Mouse (Mus musculus): Measurements from ENCODE around the gene Zbed5. TPM values are rescaled to one million over a fixed set of nuclear protein-coding genes. Genes with fewer than 3 reads are reported as not detected.
"Not testable (repeated sequence)": the region's sequence is repeated elsewhere in the genome, so short reads cannot be mapped to it uniquely, and the experiment has no call there.

Zbed5 gene
- polyA plus RNA-seq (2012; rRNA removed), result 6.1 and 7.5 TPM in 2 replicates

DNA sequence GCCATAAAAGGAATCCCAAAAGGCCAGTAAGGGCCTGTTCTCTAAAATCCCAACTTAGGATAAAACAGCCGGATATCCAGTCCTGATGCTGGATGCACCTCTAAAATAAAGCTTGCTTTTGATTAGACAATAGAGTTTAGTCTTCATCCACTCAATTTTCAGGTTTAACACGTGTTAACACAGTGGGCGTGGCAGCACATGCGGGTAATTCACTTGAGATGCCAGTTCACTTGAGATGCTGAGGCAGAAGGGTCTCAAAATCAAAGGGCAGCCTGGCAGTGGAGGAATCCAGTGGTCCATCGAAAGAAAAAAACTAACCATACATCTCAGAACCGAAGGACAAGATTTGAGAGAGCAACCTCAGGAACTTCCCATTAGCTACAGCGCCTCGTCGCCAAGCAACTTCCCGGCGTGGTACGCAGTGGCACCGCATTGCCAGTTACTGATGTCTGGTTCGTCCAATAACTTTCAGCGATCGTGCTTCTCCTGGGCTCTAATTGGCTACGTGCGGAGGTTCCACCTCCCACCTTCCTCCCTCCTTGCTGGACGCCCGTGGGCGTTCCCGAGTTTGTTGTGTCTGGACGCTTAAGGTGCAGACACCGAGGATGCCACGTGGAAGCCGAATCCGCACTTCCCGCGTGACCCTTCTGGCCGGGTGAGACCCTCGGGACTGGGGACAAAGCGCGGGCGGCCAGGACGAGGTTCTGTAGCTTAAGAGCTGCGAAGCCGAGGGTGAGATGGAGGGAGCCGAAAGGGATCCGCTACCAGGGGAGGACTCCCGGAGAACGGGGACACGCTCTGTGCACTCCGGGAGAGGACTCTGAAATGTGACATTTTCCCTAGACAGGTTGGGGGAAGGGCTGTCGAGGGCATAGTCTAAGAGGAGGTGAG lies at the start of gene Zbed5:
Zbed5 (plus strand) TSS at position 526 of the 891 bp plus-strand sequence.
- DNase-seq (ENCODE audit: extremely low spot score in 1 of 2, low spot score in 1 of 2), result peak; percentile 87 to 93

DNA sequence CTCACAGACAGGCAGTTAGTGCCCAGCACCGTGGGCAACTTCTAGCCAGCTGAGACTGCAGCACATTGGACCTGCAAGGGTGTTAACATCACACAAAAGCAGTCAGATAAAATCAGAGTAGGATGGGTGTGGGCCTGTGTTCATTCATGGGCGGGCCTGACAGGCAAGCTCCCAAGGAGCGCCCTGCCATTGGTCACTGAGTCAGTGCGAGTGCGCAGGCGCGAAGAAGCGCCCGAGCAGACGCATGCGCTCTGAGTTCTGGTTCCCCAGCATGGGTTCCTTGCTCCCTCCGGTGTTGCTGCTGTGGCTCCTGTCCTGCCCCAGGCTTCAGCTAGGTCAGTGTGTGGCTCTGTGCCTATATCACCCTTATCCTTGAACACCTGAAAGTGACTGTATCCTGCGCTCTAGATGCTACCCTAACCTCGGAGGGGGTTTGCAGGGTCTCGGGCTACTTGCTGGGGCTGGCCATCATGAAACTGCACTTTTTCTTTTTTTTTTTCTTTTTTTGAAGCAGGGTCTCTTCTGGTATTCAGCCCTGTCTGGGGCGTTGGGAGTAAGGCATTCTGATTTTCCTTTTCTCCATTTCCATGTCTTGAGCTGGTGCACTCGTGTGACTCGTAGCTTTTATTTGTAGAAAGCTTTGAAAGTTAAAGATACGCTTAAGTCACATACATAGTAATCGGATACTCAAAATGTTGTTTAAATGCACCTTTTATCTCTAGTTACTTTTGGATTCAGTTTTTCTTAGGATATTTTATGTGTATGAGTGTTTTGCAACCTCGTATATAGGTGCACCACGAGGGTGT lies 48.6 kb upstream of the Zbed5 start, which contains the start of gene Sumf2:
Sumf2 (plus strand) TSS at position 235 of the 806 bp plus-strand sequence.
- peak; percentile 91 to 97 for DNase-seq (ENCODE audit: extremely low spot score in 1 of 2, low spot score in 1 of 2)

DNA sequence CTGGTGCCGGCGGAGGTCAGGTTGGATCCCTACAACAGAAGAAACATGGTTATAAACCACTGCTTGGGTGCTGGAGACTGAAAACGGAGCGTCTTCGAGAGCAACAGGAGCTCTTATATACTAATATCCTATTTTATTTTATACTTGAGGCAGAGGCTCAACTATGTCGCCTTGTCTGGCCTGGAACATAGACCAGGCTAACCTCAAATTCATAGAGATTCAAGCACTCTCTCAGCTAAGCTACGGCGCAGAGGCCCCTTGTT lies 48.0 kb upstream of the Zbed5 start:
- peak in 1 of 2 experiments; percentile 11 for DNase-seq (ENCODE audit: extremely low spot score in 1 of 2, low spot score in 1 of 2)

DNA sequence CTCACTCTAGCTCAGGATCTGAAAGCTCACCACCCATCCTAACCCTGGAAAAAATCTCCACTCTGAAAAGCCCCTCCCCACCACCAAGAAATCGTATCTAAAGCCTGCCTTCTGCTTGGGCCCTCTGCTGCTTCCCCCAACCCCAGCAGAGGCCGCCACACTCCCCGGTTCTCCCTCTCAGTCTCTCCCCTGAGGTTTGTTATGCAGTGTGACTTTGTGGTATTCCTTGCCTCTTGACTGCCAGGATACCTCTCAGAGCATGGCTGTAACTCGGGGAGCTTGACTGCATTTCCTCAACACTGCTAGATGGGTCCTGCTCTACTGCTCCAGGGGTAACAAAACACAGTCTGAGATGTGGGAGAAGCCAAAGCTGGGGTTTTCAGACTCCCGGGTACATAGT lies 40.4 kb upstream of the Zbed5 start:
- no peak for DNase-seq (ENCODE audit: extremely low spot score in 1 of 2, low spot score in 1 of 2)

DNA sequence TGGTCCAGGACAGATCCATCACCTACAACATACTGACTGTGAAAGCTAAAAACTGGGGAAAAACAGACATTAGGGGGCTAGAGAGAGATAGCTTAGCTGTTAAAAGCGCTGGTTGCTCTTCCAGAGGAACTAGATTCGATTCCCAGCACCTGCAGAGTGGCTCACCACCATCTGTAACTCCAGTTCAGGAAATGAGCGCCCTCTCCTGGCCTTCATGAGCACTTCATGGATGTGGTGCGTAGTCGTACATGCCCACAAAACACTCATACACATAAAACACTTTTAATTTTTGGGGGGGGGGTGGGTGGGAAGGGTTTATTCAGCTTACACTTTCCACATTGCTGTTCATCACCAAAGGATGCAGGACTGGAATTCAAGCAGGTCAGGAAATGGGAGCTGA lies 39.1 kb upstream of the Zbed5 start:
- no peak for DNase-seq (ENCODE audit: extremely low spot score in 1 of 2, low spot score in 1 of 2)

DNA sequence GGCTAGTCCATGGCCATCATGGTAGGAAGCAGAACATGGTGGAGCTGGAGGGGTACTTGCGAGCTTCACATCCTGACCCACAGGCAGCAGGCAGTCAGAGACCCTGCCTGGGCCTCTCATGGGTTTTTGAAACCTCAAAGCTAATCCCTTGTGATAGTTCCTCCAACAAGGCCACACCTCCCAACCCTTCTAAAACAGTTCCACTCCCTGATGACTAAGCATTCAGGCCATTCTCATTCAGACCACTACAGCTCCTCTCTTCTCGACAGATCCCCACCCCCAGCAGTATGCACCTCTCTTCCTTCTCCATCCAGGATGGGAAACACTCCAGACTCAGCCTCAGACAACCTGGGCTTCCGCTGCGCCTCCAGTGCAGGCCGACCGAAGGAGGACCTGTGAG lies 33.2 kb upstream of the Zbed5 start:
- no peak for DNase-seq (ENCODE audit: extremely low spot score in 1 of 2, low spot score in 1 of 2)

DNA sequence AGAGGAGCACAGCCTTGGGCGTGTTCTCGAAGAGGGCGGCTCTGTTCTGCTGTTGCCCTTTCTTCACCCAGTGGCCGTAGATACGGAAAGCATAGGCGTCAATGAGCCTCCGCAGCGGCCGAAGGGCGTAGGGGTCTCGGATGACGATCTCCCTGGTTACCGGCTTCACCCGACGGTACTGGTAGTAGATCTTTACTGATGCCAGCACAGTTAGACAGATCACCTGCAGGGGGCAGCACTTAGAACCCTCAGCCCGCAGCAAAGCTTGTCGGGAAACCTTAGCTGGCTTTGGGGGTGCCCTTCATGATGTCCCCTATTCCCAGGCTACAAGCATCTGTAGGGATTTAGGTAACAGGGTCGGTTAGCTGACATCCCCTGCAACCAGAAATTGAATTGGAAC lies 31.1 kb upstream of the Zbed5 start:
- DNase-seq (ENCODE audit: extremely low spot score in 1 of 2, low spot score in 1 of 2), result peak in 1 of 2 experiments; percentile 57

DNA sequence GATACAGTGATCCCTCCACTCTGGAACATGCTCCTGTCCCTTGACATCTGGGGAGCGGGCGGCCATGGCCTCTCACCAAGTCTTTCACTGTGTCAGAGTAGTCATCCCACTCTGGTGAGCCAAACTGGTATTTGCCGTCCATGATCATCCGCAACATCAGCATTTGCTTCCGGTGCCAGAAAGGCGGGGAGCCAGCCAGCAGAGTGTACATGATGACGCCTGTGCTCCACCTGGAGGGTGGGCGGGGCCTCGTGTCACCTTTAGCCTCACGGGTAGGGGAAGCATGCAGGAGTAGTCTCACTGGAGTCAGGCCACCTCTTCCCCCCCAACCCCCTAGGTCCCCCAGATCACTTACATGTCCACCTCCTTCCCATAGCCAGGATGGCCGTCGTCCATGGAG lies 29.7 kb upstream of the Zbed5 start:
- DNase-seq (ENCODE audit: extremely low spot score in 1 of 2, low spot score in 1 of 2), result no peak

DNA sequence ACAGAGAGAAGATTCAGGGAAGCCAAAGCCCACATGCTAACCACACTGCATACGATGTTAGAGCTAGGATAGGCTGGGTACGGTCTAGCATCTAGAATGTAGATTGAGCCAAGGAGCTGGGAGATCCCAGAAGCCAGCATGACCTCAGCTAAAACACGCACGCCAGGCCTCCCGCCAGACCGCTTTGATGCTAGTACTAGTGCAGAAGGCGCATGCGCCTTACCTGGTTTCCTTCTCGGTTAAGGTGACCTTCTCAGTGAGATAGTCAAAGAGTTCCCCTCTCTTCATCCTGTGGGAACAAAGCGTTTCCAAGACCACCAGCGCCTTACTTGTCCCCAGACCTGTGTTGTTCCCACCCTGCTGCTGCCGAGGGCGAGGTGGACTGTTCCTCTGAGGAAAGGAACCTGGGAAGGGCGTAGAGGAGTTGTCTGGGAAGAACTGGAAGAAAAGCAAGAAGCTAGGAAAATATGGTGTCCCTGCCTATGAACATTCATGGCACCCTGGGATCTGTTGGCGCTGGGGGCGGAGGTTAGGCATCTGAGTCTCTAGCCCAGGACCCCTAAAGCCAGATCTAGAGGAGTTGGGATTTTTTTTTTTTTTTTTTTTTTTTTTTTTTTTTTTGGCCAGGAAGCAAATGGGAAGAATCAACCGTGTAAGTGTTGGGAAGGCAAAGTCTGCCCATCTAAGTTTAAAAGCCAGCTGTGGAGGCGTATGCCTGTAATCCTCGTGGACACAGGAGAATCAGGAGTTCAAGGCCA lies 26.1 kb upstream of the Zbed5 start:
- no peak for DNase-seq (ENCODE audit: extremely low spot score in 1 of 2, low spot score in 1 of 2)

DNA sequence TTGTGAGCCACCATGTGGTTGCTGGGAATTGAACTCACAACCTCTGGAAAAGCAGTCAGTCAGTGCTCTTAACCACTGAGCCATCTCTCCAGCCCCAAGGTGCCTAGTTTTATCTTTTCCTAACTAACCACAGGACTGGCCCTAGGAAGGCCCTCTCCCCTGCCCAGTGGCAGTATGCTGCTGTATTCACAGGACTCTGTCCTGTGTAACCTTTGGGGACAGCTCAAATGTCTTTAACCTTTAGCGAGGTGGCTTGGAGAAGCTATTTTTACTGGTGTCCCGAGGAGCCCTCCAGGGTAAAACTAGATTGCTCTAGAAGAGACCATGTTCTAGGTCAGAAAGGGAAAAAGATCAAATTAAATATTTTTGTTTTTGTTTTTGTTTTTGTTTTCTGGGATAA lies 24.3 kb upstream of the Zbed5 start:
- DNase-seq (ENCODE audit: extremely low spot score in 1 of 2, low spot score in 1 of 2), result no peak

DNA sequence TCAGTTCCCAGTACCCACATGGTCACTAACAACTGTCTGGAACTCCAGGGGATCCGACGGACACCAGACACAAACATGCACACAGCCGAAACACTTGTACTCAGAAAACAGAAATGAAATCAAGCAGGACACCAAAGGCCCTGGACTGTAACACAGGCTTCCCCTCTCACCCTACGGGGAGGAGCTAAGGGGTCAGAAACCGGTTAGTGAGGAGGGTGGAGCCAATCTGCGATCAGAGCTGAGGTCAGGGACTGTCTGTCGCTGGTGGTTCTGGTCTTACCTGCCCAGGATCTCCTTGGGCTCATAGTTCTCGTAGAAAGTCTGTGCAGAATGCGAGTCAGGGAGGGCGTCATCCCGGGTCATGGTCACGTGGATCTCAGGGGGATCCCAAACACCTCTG lies 21.6 kb upstream of the Zbed5 start:
- no peak for DNase-seq (ENCODE audit: extremely low spot score in 1 of 2, low spot score in 1 of 2)

DNA sequence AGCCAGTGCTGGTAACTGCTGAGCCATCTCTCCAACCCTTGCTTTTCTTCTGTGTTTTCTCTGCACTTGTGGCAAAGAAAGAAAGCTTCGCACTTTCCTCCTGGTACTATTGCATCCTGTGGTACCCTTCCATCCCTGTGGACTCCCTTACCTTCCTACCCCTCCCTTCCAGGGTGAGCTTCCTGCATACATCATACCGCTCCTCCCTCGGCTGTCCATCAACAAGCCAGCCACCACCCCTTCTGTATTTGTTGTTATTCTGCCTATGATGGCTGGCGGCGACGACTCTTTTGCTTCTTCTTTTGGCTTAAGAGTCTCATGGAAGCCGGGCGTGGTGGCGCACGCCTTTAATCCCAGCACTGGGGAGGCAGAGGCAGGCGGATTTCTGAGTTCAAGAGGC lies 20.4 kb upstream of the Zbed5 start:
- no peak for DNase-seq (ENCODE audit: extremely low spot score in 1 of 2, low spot score in 1 of 2)

DNA sequence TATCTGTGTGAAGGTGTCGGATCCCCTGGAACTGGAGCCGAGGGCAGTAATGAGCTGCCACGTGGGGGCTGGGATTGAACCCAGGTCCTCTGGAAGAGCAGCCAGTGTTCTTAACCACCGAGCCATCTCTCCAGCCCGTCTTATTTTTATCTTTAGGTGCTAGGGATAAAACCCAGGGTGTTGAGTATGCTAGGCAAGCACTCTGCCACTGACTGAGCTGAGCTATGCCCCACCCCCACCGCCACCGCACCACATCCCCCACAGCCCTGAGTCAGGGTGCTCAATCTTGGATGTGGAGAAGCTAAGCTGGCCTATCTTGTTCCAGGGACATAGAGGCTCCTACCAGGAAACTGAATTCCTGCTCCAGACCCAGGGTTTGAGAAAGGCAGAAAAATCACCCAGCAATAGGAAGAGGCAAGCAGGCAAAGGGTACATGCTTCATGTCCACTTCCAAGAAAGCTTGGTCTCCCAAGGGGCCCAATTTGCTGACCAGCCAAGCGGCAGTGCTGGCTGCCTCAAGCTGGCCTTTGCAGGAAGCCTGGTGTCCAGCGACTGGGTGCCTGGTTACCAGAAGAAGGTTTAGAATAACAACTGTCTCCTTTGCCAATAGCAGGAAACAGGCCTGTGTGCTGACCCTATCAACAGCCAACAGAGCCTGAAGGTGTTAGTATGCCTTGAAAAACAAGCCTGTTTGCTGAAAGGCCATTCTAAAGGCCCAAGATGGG lies 17.6 kb upstream of the Zbed5 start:
- peak; percentile 21 to 36 for DNase-seq (ENCODE audit: extremely low spot score in 1 of 2, low spot score in 1 of 2)

DNA sequence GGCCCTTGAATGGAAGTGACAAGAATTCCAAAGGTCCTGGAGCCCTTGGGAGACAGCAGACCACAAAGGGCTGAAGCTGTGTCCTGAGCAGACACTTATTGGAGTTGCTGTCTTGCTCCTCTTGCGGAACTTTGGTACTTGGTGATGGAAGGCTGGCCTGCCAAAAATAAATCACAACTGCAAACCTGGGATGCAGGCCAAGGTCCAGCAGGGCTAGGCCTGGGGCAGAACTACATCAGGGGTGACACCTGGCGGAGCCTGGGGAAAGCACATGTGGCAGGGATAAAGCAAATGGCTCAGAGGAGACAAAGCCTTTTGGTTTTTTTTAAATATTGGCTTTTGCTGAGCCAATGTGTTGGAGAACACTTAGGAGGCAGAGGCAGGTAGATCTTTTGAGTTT lies 16.6 kb upstream of the Zbed5 start:
- DNase-seq (ENCODE audit: extremely low spot score in 1 of 2, low spot score in 1 of 2), result peak in 1 of 2 experiments; percentile 50

DNA sequence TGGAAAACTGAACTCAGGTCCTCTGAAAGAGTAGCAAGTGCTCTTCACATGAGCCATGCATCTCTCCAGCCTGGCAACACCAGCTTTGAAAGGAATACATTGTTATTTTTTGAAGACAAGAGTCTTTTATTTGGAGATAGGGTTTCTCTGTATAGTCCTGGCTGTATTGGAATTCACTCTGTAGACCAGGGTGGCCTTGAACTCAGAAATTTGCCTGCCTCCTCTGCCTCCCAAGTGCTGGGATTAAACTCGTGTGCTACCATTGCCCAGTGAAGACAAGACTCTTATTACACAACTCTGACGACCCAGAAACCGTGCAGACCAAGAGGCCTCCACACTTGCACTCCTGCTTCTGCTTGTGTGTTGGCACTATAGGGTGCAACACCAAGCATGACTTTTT lies 15.6 kb upstream of the Zbed5 start:
- DNase-seq (ENCODE audit: extremely low spot score in 1 of 2, low spot score in 1 of 2), result no peak

DNA sequence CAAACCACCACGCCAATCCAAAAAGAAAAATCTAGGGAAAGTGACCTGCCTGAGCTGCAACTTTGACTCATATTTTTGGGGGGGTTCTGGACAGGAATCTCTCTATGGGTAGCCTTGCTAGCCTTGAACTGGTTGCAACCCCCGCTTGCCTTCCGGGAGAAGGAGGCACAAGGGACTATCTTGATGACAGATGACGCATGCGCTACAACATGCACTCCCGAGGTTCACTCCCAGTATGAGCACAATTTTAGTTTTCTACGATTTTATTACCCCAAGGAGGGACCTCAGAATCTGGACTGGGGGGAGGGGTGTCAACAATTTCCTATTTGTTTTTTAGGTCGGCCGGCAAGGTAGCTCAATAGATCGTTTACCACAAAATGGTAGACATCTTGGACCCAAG lies 9.3 kb upstream of the Zbed5 start:
- peak in 1 of 2 experiments; percentile 14 for DNase-seq (ENCODE audit: extremely low spot score in 1 of 2, low spot score in 1 of 2)

DNA sequence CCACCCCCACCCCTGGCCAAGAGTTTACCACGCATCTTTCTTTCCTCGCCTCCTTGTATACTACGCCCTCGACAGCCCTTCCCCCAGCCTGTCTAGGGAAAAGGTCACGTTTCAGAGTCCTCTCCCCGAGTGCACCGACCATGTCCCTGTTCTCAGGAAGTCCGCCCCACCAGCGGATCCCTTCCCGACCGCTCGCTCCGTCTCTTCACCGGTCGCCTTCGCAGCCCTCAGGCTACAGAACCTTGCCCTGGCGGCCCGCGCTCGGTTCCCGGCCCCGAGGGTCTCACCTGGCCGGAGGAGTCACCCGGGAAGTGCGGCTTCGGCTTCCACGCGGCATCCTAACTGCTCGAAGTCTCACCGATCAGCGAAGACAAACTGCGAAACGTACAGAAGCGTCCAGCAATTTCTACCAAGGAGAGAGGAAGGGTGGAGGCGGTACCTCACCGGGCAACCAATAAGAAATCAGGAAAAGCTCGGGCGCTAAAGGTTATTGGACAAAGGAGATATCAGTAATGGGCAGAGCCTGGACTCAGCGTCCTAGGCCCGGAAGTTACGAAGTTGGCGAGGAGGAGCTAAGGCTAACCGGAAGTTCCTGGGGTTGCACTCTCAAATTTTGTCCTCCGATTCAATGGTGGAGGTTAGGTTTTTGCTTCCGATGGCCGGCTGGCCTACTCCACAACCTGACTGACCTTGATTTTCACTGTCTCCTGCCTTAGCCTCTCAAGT lies 8.4 kb upstream of the Zbed5 start, which contains the start of gene Chchd2:
Chchd2 (minus strand) TSS at position 560 of the 726 bp plus-strand sequence.
- DNase-seq (ENCODE audit: extremely low spot score in 1 of 2, low spot score in 1 of 2), result peak; percentile 97 to 99

DNA sequence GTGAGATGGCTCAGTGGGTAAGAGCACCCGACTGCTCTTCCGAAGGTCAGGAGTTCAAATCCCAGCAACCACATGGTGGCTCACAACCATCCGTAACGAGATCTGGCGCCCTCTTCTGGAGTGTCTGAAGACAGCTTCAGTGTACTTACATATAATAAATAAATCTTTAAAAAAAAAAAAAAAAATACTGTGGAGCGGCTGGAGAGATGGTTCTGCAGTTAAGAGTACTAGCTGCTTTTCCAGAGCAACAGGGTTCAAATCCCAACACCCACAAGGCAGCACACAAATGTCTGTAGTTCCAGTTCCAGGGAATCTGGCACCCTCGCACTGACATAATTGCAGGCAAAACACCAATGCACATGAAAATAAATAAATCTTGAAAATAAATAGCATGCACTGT lies 5.1 kb upstream of the Zbed5 start:
- not testable (repeated sequence) for DNase-seq (ENCODE audit: extremely low spot score in 1 of 2, low spot score in 1 of 2)

DNA sequence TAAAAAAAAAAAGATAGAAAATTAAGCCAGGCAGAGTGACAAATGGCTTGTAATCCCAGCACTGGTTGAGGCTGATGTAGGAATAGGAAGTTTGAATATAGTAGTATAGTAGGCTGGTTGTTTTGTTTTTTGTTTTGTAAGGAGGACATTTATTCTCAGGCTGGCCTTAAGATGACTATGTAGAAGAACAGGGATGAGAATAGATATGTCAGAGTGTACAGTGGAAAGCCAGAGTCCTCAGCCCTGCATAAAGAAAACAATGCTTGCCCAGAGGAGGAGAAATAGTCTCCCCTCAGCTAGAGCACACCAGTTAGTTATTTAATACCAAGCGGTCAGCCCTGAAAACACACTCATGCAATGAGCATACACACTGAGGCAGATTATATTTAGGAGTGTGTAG lies 2.9 kb downstream of the Zbed5 start, which contains the start of gene Phkg1:
Phkg1 (minus strand) TSS at position 101 of the 400 bp plus-strand sequence.
- no peak for DNase-seq (ENCODE audit: extremely low spot score in 1 of 2, low spot score in 1 of 2)

DNA sequence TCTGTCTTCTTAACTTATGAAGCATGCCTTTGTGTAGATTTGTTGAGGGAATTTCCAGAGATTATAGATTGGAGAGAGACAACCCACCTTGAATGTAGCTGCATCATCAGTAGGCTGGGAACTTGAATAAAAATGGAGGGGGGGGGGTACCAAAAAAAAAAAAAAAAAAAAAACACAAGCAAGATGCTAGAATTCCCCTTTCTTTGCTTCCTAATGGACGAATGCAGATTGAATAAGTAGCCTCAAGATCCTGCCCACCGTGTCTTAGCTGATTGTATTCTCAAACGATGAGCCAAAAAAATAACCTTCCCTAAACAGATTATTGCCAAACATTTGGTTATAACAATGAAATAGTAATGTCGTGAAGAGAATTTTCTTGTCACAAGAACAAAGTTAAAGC lies 12.3 kb downstream of the Zbed5 start:
- DNase-seq (ENCODE audit: extremely low spot score in 1 of 2, low spot score in 1 of 2), result no peak

All from frontal cortex, adult 2 months (tissue).